Mouse (Mus musculus): ENCODE measurements around the gene Comt. TPM values are rescaled to one million over a fixed set of nuclear protein-coding genes. Genes with fewer than 3 reads are reported as not detected.

Gene Comt
- polyA plus RNA-seq, 1 experiment from 2014 or later: 58.4 TPM

DNA sequence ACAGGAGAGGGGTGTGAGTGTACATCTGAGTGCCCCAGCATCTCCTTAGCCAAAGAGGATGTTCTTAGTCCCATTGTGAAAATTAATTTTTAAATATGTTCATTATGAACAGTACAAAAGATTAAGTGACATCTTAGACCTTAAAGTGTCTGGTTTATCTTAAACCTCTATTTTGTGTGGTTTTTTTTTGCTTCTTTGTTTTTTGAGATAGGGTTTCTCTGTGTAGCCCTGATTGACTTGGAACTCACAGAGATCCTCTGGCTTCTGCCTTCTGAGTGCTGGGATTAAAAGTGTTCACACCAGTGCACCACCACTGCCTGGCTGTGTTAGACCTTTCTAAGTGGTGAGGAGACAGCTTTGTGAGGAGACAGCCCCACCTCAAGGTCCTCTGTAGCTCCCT is 32.0 kb upstream of the Comt start:
- peaks cover 65% of the 10 kb centered on the region for H3K4me1 ChIP-seq
- H3K27me3 ChIP-seq (replicated peaks; ENCODE audit: low read depth, poor library complexity, severe bottlenecking): peaks cover 61% of the 10 kb centered on the region
- H3K9me3 ChIP-seq: no peaks in the 10 kb centered on the region
- H3K36me3 ChIP-seq (replicated peaks): peaks cover 25% of the 10 kb centered on the region
- H3K27ac ChIP-seq (replicated peaks): peak overlapping the region; percentile 77
- H3K4me3 ChIP-seq: no peak overlapping the region
- DNase-seq (ENCODE audit: low spot score): no peak

DNA sequence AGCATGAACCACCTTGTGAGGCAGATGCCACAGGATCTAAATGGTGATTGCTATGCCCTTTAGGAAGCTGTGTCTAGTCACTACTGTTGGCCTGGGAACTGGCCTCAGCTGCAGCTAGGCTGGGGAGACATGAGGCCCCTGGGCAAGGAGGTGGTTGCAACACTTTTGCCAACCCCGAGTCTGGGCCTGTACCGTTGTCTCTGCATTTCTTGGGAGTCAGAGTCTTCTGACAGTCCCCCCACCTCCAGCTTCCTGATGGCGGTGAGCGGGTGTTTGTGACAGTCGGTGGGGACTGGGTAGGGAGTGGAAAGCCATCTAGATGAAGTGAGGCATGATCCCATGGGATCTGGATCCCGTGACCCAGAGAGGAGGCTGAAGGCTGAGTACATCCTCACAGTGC is 28.8 kb upstream of the Comt start:
- WGBS: 87% methylated on average over 6 of the region's 6 CpGs
- no peaks in the 10 kb centered on the region for H3K9me3 ChIP-seq
- H3K36me3 ChIP-seq (replicated peaks): peaks cover 25% of the 10 kb centered on the region
- no peak overlapping the region for H3K27ac ChIP-seq (replicated peaks)
- H3K4me1 ChIP-seq: peaks cover 64% of the 10 kb centered on the region
- H3K4me3 ChIP-seq: no peak overlapping the region
- DNase-seq (ENCODE audit: low spot score): no peak
- peaks cover 43% of the 10 kb centered on the region for H3K27me3 ChIP-seq (replicated peaks; ENCODE audit: low read depth, poor library complexity, severe bottlenecking)

DNA sequence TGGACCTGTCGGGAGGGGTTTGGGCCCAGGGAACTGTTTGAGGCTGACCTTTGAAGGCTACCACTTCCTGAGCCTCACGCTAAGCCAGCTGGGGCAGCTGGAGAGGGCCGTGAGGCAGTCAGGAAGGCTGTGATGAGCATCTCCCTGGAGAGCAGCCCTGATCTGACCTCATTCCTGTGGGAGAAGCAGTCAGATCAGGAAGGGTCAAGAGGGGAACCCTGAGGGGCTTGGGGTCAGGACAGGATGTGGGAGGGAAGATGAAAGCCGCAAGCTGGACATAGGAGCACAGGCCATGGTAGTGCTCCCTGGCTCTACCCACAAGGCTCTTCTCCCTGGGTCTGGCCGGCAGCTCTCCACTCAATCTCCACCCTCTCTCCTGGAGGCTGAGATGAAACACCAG is 27.2 kb upstream of the Comt start:
- no peak overlapping the region for H3K4me3 ChIP-seq
- peaks cover 37% of the 10 kb centered on the region for H3K36me3 ChIP-seq (replicated peaks)
- peaks cover 51% of the 10 kb centered on the region for H3K4me1 ChIP-seq
- WGBS: 22% methylated on average over 5 of the region's 5 CpGs
- H3K27ac ChIP-seq (replicated peaks): peak overlapping the region; percentile 57; the same call in 1 of the 2 replicates
- H3K27me3 ChIP-seq (replicated peaks; ENCODE audit: low read depth, poor library complexity, severe bottlenecking): peaks cover 39% of the 10 kb centered on the region
- peak; percentile 41 for DNase-seq (ENCODE audit: low spot score)
- no peaks in the 10 kb centered on the region for H3K9me3 ChIP-seq

DNA sequence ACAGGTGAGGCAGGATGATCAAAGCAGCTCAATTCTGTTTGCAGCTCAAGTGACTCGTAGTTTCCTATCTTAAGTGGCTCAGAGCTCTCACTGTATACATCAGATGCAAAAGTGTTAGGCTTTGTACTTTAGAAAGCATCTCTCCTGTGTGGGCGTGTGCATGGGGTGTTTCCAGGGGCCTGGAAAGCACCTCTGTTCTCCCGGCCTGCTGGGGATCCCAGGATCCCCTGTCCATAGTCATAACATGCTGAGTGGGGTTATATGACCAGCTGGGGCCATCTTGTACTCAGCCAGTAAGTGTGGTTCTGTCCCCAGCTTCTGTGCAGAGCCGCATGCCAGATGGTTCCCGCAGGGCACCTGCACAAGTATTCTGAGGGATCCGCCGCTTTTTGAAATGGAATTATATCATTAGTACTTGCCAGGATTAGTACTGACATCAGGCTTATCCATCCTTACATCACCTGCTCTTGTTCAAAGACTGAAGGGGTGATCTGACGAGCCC is 25.8 kb upstream of the Comt start:
- Histone ChIP-seq H3K36me3 (replicated peaks) (peaks cover 33% of the 10 kb centered on the region), H3K27me3 (replicated peaks; ENCODE audit: low read depth, poor library complexity, severe bottlenecking) (peaks cover 29% of the 10 kb centered on the region), H3K9me3 (no peaks in the 10 kb centered on the region), H3K4me3 (no peak overlapping the region), H3K4me1 (peaks cover 50% of the 10 kb centered on the region), H3K27ac (replicated peaks) (peak overlapping the region; percentile 65; the same call in 1 of the 2 replicates)
- DNase-seq (ENCODE audit: low spot score): no peak
- WGBS: 82% methylated on average over 8 of the region's 8 CpGs

DNA sequence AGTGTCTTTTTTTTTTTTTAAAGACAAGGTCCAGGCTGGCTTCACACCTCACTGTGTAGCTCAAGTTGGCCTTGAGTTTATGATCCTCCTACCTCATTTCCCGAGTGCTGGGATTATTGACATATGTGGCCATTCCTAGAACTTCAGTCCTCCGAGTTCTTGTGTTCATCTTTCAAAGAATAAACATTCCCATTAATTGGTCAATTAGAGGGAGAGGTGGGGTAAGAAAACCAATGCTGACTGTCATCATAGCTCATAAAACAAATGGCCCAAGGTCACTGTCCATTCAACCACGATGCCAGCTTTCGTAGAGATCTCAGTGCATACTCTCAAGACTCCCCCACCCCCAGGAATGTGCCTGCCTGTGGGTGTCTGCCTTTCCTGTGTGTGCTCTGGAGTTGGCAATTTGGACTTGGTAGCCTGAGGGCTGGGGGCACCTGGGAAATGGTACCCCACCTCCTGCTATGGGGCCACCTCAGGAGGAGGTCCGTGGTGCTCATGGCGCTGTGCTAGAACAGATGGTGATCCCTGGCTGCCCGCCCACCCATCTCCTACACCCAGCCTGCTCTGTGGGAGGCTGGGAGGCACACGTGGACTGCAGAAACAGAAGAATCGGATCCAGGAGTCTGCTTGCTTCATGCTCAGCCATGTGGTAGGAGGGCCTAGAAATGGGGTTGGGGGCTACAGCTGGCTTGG is 25.0 kb upstream of the Comt start:
- peaks cover 52% of the 10 kb centered on the region for H3K4me1 ChIP-seq
- 63% methylated on average over 9 of the region's 9 CpGs for WGBS
- DNase-seq (ENCODE audit: low spot score): no peak
- peaks cover 21% of the 10 kb centered on the region for H3K27me3 ChIP-seq (replicated peaks; ENCODE audit: low read depth, poor library complexity, severe bottlenecking)
- H3K9me3 ChIP-seq: no peaks in the 10 kb centered on the region
- H3K36me3 ChIP-seq (replicated peaks): peaks cover 27% of the 10 kb centered on the region
- H3K4me3 ChIP-seq: no peak overlapping the region
- 0 out of 2 replicates have a peak overlapping the region, but pooled peaks have one; percentile 65 for H3K27ac ChIP-seq (replicated peaks)

DNA sequence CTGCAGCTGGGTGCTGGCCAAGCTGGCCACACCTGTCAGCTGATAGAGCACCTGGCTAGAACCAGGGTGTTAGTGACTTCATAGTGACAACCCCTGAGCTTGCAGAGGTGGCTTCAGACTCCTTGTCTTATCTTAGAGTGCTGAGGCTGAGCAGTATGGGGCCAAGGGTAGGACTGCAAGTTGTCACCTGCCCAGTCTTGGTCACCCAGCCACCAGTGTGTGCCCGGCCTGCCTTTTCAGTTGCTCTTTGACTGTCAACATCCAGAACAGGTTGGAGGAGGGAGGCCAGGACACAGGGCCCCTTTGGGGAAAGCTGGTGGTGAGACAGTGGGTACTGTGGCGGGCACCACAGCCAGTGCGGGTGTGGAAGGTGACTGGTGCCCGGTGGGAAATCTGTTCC is 22.4 kb upstream of the Comt start:
- 0 out of 2 replicates have a peak, but pooled peaks cover 7% of the 10 kb centered on the region for H3K27me3 ChIP-seq (replicated peaks; ENCODE audit: low read depth, poor library complexity, severe bottlenecking)
- DNase-seq (ENCODE audit: low spot score): no peak
- 88% methylated on average over 4 of the region's 4 CpGs for WGBS
- H3K27ac ChIP-seq (replicated peaks): no peak overlapping the region; the same call in 1 of the 2 replicates
- H3K9me3 ChIP-seq: no peaks in the 10 kb centered on the region
- H3K4me1 ChIP-seq: peaks cover 47% of the 10 kb centered on the region
- no peak overlapping the region for H3K4me3 ChIP-seq
- H3K36me3 ChIP-seq (replicated peaks): peaks cover 25% of the 10 kb centered on the region

DNA sequence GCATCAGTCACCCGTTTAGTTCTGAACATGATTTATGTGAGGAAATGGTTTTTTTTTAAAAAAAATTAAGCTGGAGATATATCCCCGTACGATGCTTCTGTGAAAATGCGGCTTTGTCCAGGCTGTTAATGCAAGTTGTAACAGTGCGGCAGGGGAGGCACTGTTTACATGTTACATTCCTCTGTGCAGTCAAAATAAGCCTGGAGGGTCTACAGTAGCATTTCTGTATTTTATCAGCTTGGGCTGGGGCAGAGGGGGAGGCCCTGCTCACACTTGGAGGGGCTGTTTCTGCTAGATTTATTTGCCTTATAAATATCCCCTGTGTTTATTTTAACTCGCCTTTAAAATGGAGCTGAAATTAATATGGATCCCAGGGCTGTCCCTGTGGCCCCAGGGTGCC is 21.5 kb upstream of the Comt start:
- DNase-seq (ENCODE audit: low spot score): no peak
- no peak overlapping the region; the same call in 1 of the 2 replicates for H3K27ac ChIP-seq (replicated peaks)
- peaks cover 38% of the 10 kb centered on the region for H3K4me1 ChIP-seq
- H3K27me3 ChIP-seq (replicated peaks; ENCODE audit: low read depth, poor library complexity, severe bottlenecking): 0 out of 2 replicates have a peak, but pooled peaks cover 7% of the 10 kb centered on the region
- H3K9me3 ChIP-seq: no peaks in the 10 kb centered on the region
- peaks cover 25% of the 10 kb centered on the region for H3K36me3 ChIP-seq (replicated peaks)
- 74% methylated on average over 6 of the region's 6 CpGs for WGBS
- no peak overlapping the region for H3K4me3 ChIP-seq

DNA sequence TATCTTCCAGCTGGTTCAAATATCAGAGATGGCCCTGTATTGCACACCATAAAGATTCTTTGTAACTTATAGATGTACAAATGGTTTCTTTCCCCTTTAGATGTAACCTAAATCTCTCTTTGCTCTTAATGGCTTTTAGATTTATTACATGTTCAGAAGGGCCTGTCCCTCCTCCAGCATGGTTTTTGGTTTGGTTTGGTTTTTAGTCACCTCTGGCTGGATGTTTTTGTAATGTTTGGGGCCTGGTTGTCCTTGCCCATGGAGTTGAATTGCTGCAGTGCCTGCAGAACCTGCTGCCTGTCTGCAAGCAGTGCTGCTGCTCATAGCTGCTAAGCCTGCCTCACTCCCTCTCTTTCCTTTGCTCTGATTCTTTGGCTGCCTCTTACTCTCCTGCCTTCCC is 20.6 kb upstream of the Comt start:
- no peak for DNase-seq (ENCODE audit: low spot score)
- Histone ChIP-seq H3K27me3 (replicated peaks; ENCODE audit: low read depth, poor library complexity, severe bottlenecking) (0 out of 2 replicates have a peak, but pooled peaks cover 5% of the 10 kb centered on the region), H3K9me3 (no peaks in the 10 kb centered on the region), H3K4me3 (no peak overlapping the region), H3K4me1 (peaks cover 29% of the 10 kb centered on the region), H3K36me3 (replicated peaks) (peaks cover 25% of the 10 kb centered on the region), H3K27ac (replicated peaks) (peak overlapping the region; percentile 3; the same call in 1 of the 2 replicates)

DNA sequence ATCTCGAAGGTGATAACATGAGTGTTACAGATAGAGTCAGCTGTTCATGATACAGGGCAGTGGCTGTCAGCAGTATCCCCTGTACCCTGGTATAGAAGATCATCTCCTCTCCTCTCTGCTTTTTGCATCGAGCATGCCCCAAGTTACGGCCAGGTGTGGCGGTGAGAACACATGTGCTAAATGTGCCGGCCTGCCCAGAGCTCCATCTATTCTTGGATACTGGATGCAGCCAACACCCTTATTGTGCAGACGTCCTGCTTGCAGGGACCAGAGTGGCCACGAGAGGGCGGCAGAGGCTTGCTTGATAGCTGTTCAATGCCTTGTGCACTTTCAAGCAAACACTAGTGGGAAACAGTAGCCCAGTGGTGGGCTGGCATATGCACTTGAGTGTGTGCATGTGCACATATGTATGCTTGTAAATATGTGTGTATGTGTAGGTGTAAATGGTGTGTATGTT is 16.8 kb upstream of the Comt start:
- peaks cover 34% of the 10 kb centered on the region for H3K36me3 ChIP-seq (replicated peaks)
- H3K9me3 ChIP-seq: no peaks in the 10 kb centered on the region
- peak; percentile 92 for DNase-seq (ENCODE audit: low spot score)
- H3K27me3 ChIP-seq (replicated peaks; ENCODE audit: low read depth, poor library complexity, severe bottlenecking): 0 out of 2 replicates have a peak, but pooled peaks cover 4% of the 10 kb centered on the region
- 27% methylated on average over 8 of the region's 8 CpGs for WGBS
- H3K4me1 ChIP-seq: peaks cover 10% of the 10 kb centered on the region
- H3K27ac ChIP-seq (replicated peaks): no peak overlapping the region
- H3K4me3 ChIP-seq: no peak overlapping the region

DNA sequence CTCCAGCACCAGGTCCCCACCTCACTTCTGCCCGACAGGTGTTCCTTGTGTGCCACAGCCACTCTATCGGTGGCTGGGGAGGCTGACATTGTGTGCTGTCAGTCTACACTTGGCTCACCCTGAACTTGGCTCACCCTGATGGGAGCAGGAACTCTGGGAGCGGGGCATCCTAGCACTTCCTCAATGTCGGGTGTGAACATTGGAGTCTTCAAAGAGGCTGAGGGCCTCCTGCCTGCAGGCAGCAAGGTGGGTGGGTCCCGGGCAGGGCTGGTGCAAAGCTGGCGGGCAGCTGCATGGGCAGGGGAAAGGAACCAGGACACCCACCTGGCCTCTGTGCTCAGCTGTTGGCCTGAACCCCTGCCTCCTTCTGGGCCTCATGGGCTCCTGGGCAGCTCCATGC is 9.5 kb upstream of the Comt start:
- WGBS: 94% methylated on average over 6 of the region's 6 CpGs

DNA sequence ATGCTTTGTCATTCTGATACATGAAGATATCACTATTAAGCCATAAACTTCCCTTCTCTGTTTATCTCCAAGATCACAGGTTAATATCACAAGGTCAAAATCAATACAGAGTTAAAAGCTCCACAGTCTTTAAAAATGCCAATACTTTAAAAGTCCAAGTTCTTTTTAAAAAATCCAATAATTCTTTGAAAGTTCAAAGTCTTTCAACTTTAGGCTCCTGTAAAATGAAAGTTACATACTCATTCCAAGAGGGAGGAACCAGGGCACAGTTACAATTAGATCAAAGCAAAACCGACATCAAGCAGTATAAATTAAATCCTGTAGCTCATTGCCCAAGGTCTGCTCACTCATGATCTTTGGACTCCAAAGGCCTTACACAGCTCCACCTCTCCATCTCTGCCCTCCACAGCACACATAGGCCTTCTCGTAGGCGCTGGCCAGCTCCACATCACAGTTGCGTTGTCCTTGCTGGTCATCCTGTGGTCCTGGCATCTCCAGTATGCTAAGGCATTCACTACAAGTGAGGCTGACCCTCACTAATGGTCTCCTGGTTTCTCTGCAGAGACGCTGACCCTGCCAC is 6.8 kb upstream of the Comt start:
- WGBS: 93% methylated on average over 5 of the region's 5 CpGs
- no peak overlapping the region for H3K4me3 ChIP-seq
- peaks cover 11% of the 10 kb centered on the region; the same call in 1 of the 2 replicates for H3K4me1 ChIP-seq
- no peak overlapping the region for H3K27ac ChIP-seq (replicated peaks)
- peaks cover 42% of the 10 kb centered on the region for H3K36me3 ChIP-seq (replicated peaks)
- H3K9me3 ChIP-seq: no peaks in the 10 kb centered on the region
- H3K27me3 ChIP-seq (replicated peaks; ENCODE audit: low read depth, poor library complexity, severe bottlenecking): no peaks in the 10 kb centered on the region
- DNase-seq (ENCODE audit: low spot score): no peak

More for the DNA sequence above, 9.5 kb upstream of the Comt start:
- peaks cover 53% of the 10 kb centered on the region for H3K36me3 ChIP-seq (replicated peaks)
- DNase-seq (ENCODE audit: low spot score): no peak
- H3K27ac ChIP-seq (replicated peaks): no peak overlapping the region
- H3K4me1 ChIP-seq: peaks cover 2% of the 10 kb centered on the region; the same call in 1 of the 2 replicates
- no peak overlapping the region for H3K4me3 ChIP-seq
- no peaks in the 10 kb centered on the region for H3K27me3 ChIP-seq (replicated peaks; ENCODE audit: low read depth, poor library complexity, severe bottlenecking)
- no peaks in the 10 kb centered on the region for H3K9me3 ChIP-seq

DNA sequence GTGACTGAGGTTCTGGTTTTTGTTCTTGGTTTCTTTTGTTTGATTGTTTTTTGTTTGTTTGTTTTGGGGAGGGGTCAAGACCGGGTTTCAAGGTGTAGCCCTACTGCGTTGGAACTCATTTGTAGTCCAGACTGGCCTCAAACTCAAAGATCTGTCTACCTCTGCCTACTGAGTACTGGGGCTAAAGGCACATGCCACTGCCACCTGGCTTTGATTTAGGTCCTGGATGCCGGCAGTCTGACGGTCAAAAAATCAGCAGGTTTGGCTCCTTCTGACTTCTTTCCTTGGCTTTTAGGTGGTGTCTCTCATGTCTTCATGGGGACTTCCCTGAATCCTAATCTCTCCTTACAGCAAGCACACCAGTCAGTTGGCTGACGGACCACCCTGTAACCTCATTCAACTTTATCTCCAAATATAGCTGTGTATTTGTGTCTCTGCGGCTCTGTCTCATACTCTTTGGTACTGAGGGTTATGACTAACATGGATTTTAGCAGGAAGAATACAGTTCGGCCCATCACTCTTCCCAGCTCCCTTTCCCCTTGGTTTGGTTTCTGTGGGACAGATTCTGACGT is 4.1 kb upstream of the Comt start:
- Histone ChIP-seq H3K27me3 (replicated peaks; ENCODE audit: low read depth, poor library complexity, severe bottlenecking) (no peaks in the 10 kb centered on the region), H3K4me3 (no peak overlapping the region), H3K9me3 (no peaks in the 10 kb centered on the region), H3K4me1 (peaks cover 31% of the 10 kb centered on the region), H3K36me3 (replicated peaks) (peaks cover 21% of the 10 kb centered on the region), H3K27ac (replicated peaks) (no peak overlapping the region)
- WGBS: 68% methylated on average over 8 of the region's 8 CpGs
- no peak for DNase-seq (ENCODE audit: low spot score)

Measured in embryonic facial prominence, embryonic 10.5 days (tissue).